Mouse (Mus musculus) adrenal gland, postnatal 0 days (tissue): Measurements from ENCODE around the gene Raet1e. TPM values are rescaled to one million over a fixed set of nuclear protein-coding genes. Genes with fewer than 3 reads are reported as not detected.

Experiments
- polyA plus RNA-seq: library from polyadenylated mRNA; unstranded; fragments of >200 nt; fragmentation: Nextera tagmentation; extraction: Ambion mirVana; gene quantifications from 2 replicates; pipeline ENCODE4 v1.2.1, GENCODE M21; 2015

The Raet1e gene
- polyA plus RNA-seq: 3.1 and 5.0 TPM in 2 replicates

DNA sequence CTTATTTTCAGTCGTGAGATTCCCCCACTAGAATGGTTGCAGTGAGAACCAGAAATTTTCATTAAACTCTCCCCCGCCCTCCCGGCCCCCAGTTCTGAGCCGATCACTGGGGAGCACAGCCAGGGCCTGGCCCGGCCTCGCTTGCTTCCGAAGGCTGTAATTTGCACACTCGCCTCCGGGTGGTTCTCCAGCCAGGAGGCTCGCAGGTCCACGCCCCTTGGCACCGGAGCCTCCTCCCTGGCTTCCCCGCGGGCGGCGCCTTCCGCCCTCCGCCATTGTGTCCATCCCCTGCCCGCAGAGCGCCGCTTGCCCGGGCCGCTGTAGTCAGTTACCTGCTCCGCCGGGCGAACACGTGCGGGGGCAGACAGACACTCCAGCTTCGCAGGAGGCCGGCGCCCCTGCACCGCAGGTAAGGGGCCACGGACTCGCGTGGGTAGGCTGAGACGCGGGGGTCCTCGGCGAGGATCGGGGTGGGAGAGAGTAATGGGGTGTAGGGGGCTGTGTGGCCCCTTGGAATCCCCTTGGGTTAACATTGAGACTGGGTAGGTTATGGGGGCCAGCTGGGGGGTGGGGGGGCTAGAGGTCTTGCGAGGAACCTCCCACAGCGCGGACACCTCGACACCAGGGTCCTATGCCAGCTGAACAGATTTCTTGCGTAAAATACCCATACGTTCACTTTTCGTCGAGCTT, at the start of gene Raet1e, which contains the start of gene H60b:
Gene Raet1e (plus strand): TSS at position 260 of the 690 bp plus-strand sequence.
Gene H60b (plus strand): TSS at position 277 of the 690 bp plus-strand sequence.

DNA sequence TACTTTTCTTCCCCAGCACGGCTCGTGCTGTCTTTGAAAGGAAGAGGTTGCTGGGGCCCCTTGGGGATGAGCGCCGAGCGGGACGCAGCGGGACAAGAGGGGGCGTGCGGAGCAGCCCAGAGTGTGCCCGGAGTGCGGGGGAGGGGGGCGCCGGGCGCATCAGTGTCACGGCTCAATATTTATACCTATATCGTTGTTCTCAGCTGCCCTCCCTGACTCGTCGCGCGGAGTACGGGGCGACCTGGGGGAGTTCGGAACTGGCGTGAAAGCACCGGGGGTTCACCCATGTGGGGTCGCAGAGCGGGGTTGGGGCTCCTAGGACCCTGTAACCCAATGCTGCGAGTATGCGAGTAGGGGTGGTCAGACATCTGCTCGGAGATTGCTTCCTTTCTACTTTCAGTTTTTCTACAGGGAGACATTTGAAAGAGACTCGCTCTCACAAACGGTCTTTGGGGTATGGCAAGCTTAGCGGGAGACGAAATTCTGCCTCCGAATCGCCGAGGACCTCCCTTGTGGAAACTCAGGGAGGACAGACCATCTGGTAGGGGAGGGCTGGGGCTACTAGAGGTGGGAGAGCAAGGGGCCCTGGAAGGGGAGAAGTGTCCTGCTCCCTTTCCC, 9.2 kb upstream of the Raet1e start, which contains the start of gene E030030I06Rik:
Gene E030030I06Rik (minus strand): TSS at position 198 of the 618 bp plus-strand sequence.

DNA sequence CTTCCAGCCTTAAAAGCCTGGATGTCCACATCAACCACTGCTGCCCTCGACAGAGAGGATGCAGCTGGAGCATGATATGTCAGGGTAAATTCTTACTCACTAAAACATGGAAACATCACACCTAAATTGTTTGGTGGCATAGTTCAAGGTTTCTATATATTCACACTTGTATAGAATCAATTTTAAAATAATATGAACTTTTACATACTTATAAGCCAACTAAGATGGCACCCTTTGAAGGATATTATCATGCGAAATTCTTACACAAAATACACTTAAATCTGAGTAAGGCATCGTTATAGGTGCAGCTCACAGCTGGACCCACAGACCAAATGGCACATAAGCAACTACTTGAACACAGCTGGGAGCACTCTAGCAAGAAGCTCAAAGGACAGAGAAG, 201.9 kb downstream of the Raet1e start, which contains the start of gene Raet1d:
Gene Raet1d (plus strand): TSS at position 301 of the 400 bp plus-strand sequence.

Other genes starting within 250 kb of the Raet1e start
- not detected in 2 replicates for gene 4930444G20Rik, start 90.5 kb upstream of the Raet1e start, polyA plus RNA-seq
- gene E030030I06Rik, start 9.3 kb upstream of the Raet1e start, polyA plus RNA-seq: 15.1 and 20.1 TPM in 2 replicates
- gene H60b, start within 50 bp of the Raet1e start, polyA plus RNA-seq: 0.20 and 0.98 TPM in 2 replicates
- 4.1 and 4.6 TPM in 2 replicates for gene Raet1d, start 202.0 kb downstream of the Raet1e start, polyA plus RNA-seq